Comparison of ENCODE assay signal across 9 mouse cellular contexts in the genomic region with DNA sequence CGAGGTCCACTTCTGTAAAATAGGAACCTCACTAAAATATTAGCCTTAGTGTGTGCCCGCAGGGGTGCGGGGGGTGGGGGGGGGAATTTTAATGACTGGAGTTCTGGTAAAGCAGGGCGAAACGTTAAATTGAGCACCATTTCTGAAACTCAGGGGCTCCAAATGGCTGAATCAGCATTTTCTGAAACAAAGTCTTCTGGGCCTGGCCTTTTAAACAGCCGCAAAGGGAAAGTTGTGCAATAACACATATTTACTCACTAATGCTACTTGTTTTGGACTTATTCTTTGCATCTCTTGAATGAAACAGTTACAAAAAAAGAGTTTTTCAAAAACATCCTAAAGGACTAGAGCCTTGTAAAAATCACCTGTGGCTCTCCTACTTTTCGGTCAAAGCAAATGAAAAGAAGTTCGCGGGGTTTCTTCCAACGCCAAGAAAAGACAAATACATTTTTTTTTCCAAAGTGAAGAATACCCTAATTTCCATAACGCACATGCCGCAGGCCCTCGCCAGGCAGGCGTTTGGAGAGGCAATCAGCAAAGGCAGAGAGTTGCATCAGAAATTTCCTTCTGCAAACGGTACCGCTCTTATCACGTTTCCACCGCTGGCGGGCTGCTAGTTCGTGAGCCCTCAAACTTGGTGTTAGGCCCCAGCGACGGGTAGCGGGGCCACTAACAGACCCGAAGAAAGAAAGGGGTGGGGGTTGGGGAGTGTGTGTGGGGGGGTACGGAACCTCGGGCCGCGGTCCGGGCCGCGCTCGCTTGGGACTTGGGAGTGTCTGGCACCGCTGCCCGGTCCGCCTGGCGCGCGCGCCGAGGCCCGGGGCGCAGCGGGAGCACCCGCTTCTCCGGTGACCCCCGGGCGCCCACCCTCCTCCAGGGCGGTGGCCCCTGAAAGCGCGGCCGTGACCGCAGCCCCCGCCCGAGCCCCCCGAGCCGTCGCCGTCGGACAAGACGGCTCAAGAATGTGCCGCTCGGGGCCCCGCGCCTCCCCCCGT. TPM values are rescaled to one million over a fixed set of nuclear protein-coding genes. Genes with fewer than 3 reads are reported as not detected.
DNase-seq lines count a peak whose midpoint lies in the region; ATAC-seq lines count a peak whose summit lies in the region.
"Had no signal": no experiment of that assay in that cellular context is flagged by ENCODE, and none has a peak within 500 bp of the region (broad histone marks: within the 10 kb centered on the region; RNA-seq: fewer than 3 reads in every experiment).

No protein-coding gene starts in this region.

- ATAC-seq in forebrain, embryonic 11.5 days (replicated peaks; ENCODE audit: low FRiP score): peak; percentile 13; the same call in 1 of the 2 replicates

- peaks cover 81% of the 10 kb centered on the region for H3K27me3 ChIP-seq in forebrain, embryonic 11.5 days (ENCODE audit: control insufficient read depth, insufficient read depth, low read length)

- peak overlapping the region; percentile 41 for H3K4me2 ChIP-seq in forebrain, embryonic 11.5 days (ENCODE audit: low read depth, low read length, severe bottlenecking)

- no peaks in the 10 kb centered on the region; the same call in 1 of the 2 replicates for H3K4me1 ChIP-seq in forebrain, embryonic 11.5 days (replicated peaks; ENCODE audit: control insufficient read depth, insufficient read depth, low read length)

- peak overlapping the region; percentile 66 for H3K4me3 ChIP-seq in forebrain, embryonic 11.5 days (ENCODE audit: low read depth, low read length)

- H3K36me3 ChIP-seq in forebrain, embryonic 11.5 days (ENCODE audit: control insufficient read depth, insufficient read depth, low read length): no peaks in the 10 kb centered on the region; the same call in 1 of the 2 replicates

- no peaks in the 10 kb centered on the region for H3K9me3 ChIP-seq in forebrain, embryonic 11.5 days (ENCODE audit: control insufficient read depth, low read length)

- H3K9ac ChIP-seq in forebrain, embryonic 11.5 days (ENCODE audit: low read length): peak overlapping the region; percentile 90

- peak; percentile 92 for DNase-seq in heart, adult 11 months
- DNase-seq in heart, adult 8-10 months (ENCODE audit: low spot score): no peak
- peak; percentile 66 for DNase-seq in forebrain, embryonic 11.5 days (ENCODE audit: low spot score)
- peak; percentile 1 for DNase-seq in induced T-regulatory cell, adult 2 months (ENCODE audit: low read depth)
- peak; percentile 19 for DNase-seq in lung, postnatal 10 days
- DNase-seq in testis, postnatal 10 days (ENCODE audit: low spot score): peak; percentile 46
- no peak for DNase-seq in T-cell, adult 2 months (ENCODE audit: low spot score)
- DNase-seq in MN1 (ENCODE audit: low spot score): no peak

- peak overlapping the region; percentile 81 for H3K27ac ChIP-seq in forebrain, embryonic 11.5 days (ENCODE audit: low read depth, low read length)
- H3K27ac ChIP-seq: macrophage had no signal

- 1% methylated on average over 60 of the region's 65 CpGs for WGBS in forebrain, embryonic 11.5 days

RNA-seq across cellular contexts. Expression of a gene that starts 2.3 kb away (rescaled TPM):
- total RNA-seq in heart, adult 8-10 months (2022): 10 to 100 TPM; 47.8 to 83.5 (median 60.5) TPM
- 158 and 176 TPM in 2 replicates for polyA plus RNA-seq in forebrain, embryonic 11.5 days (2014; fragmentation: Nextera tagmentation; extraction: Ambion mirVana)
- polyA plus RNA-seq: macrophage had no signal

Comparison
In these comparisons a context has a peak if more than half of its experiments do, and no peak if none do; other contexts are left out.
1. DNase-seq: peak in heart, adult 11 months (single experiment), forebrain, embryonic 11.5 days (single experiment), induced T-regulatory cell, adult 2 months (single experiment), lung, postnatal 10 days (single experiment) and testis, postnatal 10 days (single experiment); none in heart, adult 8-10 months (single experiment), T-cell, adult 2 months (single experiment) and MN1 (single experiment).